Comparison of ENCODE assay signal across 27 mouse cellular contexts in genomic region chr17:57232200-57232599, GRCm38 (mm10). TPM values are rescaled to one million over a fixed set of nuclear protein-coding genes. Genes with fewer than 3 reads are reported as not detected.
A peak's percentile ranks its signal among the peaks of the same experiment; 100 is the strongest.
DNase-seq lines count a peak whose midpoint lies in the region; ATAC-seq and TF ChIP-seq lines count a peak whose summit lies in the region.
"Had no signal": no experiment of that assay in that cellular context is flagged by ENCODE, and none has a peak within 500 bp of the region (broad histone marks: within the 10 kb centered on the region; RNA-seq: fewer than 3 reads in every experiment).

No protein-coding gene starts in this region.

- 82% methylated on average over 1 of the region's 1 CpGs for WGBS in stomach, embryonic 15.5 days
- WGBS in stomach, postnatal 0 days: 94% methylated on average over 1 of the region's 1 CpGs
- WGBS in liver, embryonic 16.5 days (ENCODE audit: insufficient replicate concordance): 58% methylated on average over 1 of the region's 1 CpGs

- H3K4me1 ChIP-seq in stomach, embryonic 15.5 days: peaks cover 4% of the 10 kb centered on the region; the same call in 1 of the 2 replicates
- H3K4me1 ChIP-seq in stomach, postnatal 0 days (replicated peaks; ENCODE audit: control insufficient read depth, insufficient read depth): peaks cover 4% of the 10 kb centered on the region
- peaks cover 20% of the 10 kb centered on the region for H3K4me1 ChIP-seq in liver, embryonic 16.5 days (ENCODE audit: control insufficient read depth, low read depth, low read length)
- H3K4me1 ChIP-seq: embryonic facial prominence, embryonic 13.5 days; forebrain, embryonic 13.5 days; heart, embryonic 13.5 days; hindbrain, embryonic 12.5 days; limb, embryonic 13.5 days; midbrain, embryonic 10.5 days had no signal

- H3K4me3 ChIP-seq in gastrocnemius, adult 2 months: no peak overlapping the region
- no peak overlapping the region for H3K4me3 ChIP-seq in stomach, embryonic 15.5 days (replicated peaks)
- no peak overlapping the region for H3K4me3 ChIP-seq in stomach, postnatal 0 days (ENCODE audit: low read depth, low read length)
- H3K4me3 ChIP-seq in liver, embryonic 16.5 days (ENCODE audit: low read depth, low read length): no peak overlapping the region
- H3K4me3 ChIP-seq: embryonic facial prominence, embryonic 13.5 days; forebrain, embryonic 13.5 days; heart, embryonic 13.5 days; hindbrain, embryonic 12.5 days; layer of hippocampus, adult 2 months; limb, embryonic 13.5 days; lung, embryonic 15.5 days; midbrain, embryonic 10.5 days had no signal

- DNase-seq in gastrocnemius, adult 2 months: peak; percentile 9
- DNase-seq in gastrocnemius, adult 8-10 months (ENCODE audit: low spot score in 2 of 2): no peak
- DNase-seq in stomach, postnatal 0 days (ENCODE audit: low spot score): no peak
- DNase-seq in left cerebral cortex, postnatal 25 days (ENCODE audit: low spot score in 2 of 2): no peak
- no peak for DNase-seq in left cerebral cortex, postnatal 4 days
- DNase-seq: adrenal gland, postnatal 25 days; cerebellum, adult 8-10 months; cerebellum, postnatal 36 days; embryo, embryonic 11 days; lung, postnatal 36 days; right cerebral cortex, postnatal 4 days; thymus, postnatal 25 days had no signal

- no peaks in the 10 kb centered on the region for H3K27me3 ChIP-seq in stomach, embryonic 15.5 days (replicated peaks)
- no peaks in the 10 kb centered on the region for H3K27me3 ChIP-seq in stomach, postnatal 0 days (ENCODE audit: control insufficient read depth, insufficient read depth, low read length)
- no peaks in the 10 kb centered on the region for H3K27me3 ChIP-seq in liver, embryonic 16.5 days (ENCODE audit: control insufficient read depth, insufficient read depth, low read depth, low read length)
- H3K27me3 ChIP-seq: embryonic facial prominence, embryonic 13.5 days; forebrain, embryonic 13.5 days; hindbrain, embryonic 12.5 days; lung, embryonic 15.5 days had no signal

- no peak overlapping the region for H3K4me2 ChIP-seq in stomach, embryonic 15.5 days
- H3K4me2 ChIP-seq in stomach, postnatal 0 days (replicated peaks; ENCODE audit: low read depth): no peak overlapping the region
- no peak overlapping the region for H3K4me2 ChIP-seq in liver, embryonic 16.5 days (ENCODE audit: low read depth, low read length)
- H3K4me2 ChIP-seq: embryonic facial prominence, embryonic 13.5 days; forebrain, embryonic 13.5 days; heart, embryonic 13.5 days; hindbrain, embryonic 12.5 days; limb, embryonic 13.5 days; lung, embryonic 15.5 days had no signal

- intact Hi-C loops in gastrocnemius, adult 2 months (cut with DNase I): no loop called here
- intact Hi-C loops in left cerebral cortex, postnatal 25 days (cut with DNase I): no loop called here
- intact Hi-C loops in left cerebral cortex, postnatal 4 days (cut with DNase I): no loop called here

- no peak overlapping the region for H3K9ac ChIP-seq in stomach, embryonic 15.5 days
- H3K9ac ChIP-seq in stomach, postnatal 0 days (ENCODE audit: low read length): no peak overlapping the region
- no peak overlapping the region for H3K9ac ChIP-seq in liver, embryonic 16.5 days (ENCODE audit: low read depth, low read length)
- H3K9ac ChIP-seq: embryonic facial prominence, embryonic 13.5 days; forebrain, embryonic 13.5 days; heart, embryonic 13.5 days; hindbrain, embryonic 12.5 days; limb, embryonic 13.5 days; lung, embryonic 15.5 days had no signal

- TF ChIP-seq EP300 in stomach, postnatal 0 days (optimal IDR thresholded peaks at IDR 0.05): no peak

- TF ChIP-seq CTCF in gastrocnemius, adult 2 months (IDR thresholded peaks at IDR 0.05): no peak
- no peak for TF ChIP-seq CTCF in stomach, postnatal 0 days (IDR thresholded peaks at IDR 0.05; ENCODE audit: low read depth)

- H3K9me3 ChIP-seq in stomach, embryonic 15.5 days: no peaks in the 10 kb centered on the region
- H3K9me3 ChIP-seq in stomach, postnatal 0 days (ENCODE audit: control insufficient read depth, low read length): no peaks in the 10 kb centered on the region
- H3K9me3 ChIP-seq in liver, embryonic 16.5 days (replicated peaks; ENCODE audit: control insufficient read depth, low read length): no peaks in the 10 kb centered on the region
- H3K9me3 ChIP-seq: embryonic facial prominence, embryonic 13.5 days; forebrain, embryonic 13.5 days; heart, embryonic 13.5 days; hindbrain, embryonic 12.5 days; limb, embryonic 13.5 days; lung, embryonic 15.5 days; midbrain, embryonic 10.5 days had no signal

- H3K27ac ChIP-seq in gastrocnemius, adult 2 months: peak overlapping the region; percentile 69
- H3K27ac ChIP-seq in stomach, embryonic 15.5 days: 0 out of 2 replicates have a peak overlapping the region, but pooled peaks have one; percentile 3
- no peak overlapping the region for H3K27ac ChIP-seq in stomach, postnatal 0 days (replicated peaks)
- H3K27ac ChIP-seq in liver, embryonic 16.5 days (ENCODE audit: low read length): peak overlapping the region; percentile 62
- H3K27ac ChIP-seq: embryonic facial prominence, embryonic 13.5 days; forebrain, embryonic 13.5 days; heart, embryonic 13.5 days; hindbrain, embryonic 12.5 days; layer of hippocampus, adult 2 months; limb, embryonic 13.5 days; midbrain, embryonic 10.5 days had no signal

- peaks cover 13% of the 10 kb centered on the region for H3K36me3 ChIP-seq in stomach, embryonic 15.5 days
- H3K36me3 ChIP-seq in stomach, postnatal 0 days (ENCODE audit: control insufficient read depth, insufficient read depth, low read length): peaks cover 19% of the 10 kb centered on the region
- H3K36me3 ChIP-seq in liver, embryonic 16.5 days (ENCODE audit: control insufficient read depth, insufficient read depth): peaks cover 9% of the 10 kb centered on the region

- no peak for ATAC-seq in stomach, embryonic 15.5 days (ENCODE audit: insufficient read depth, low FRiP score, low read depth)
- ATAC-seq in stomach, postnatal 0 days (ENCODE audit: low FRiP score, low TSS enrichment): no peak
- ATAC-seq in liver, embryonic 16.5 days (ENCODE audit: low read depth): no peak
- ATAC-seq: forebrain, embryonic 13.5 days; midbrain, embryonic 16.5 days had no signal

RNA-seq across cellular contexts. Expression of gene C3, which starts 4.3 kb away (rescaled TPM):
- total RNA-seq in gastrocnemius, adult 2 months (2021): 10 to 100 TPM; 10.3 to 24.5 TPM
- total RNA-seq in gastrocnemius, adult 8-10 months (2022): 10 to 100 TPM in 3 of 4 experiments, 1 to 10 TPM in 1; 8.4 to 33.5 (median 14.9) TPM
- 9.5 and 20.2 TPM in 2 replicates for polyA plus RNA-seq in stomach, embryonic 15.5 days (2015; fragmentation: Nextera tagmentation; extraction: Ambion mirVana)
- 9.3 and 9.8 TPM in 2 replicates for polyA plus RNA-seq in stomach, postnatal 0 days (2015; fragmentation: Nextera tagmentation; extraction: Ambion mirVana)
- 494 and 609 TPM in 2 replicates for polyA plus RNA-seq in liver, embryonic 16.5 days (2015; fragmentation: Nextera tagmentation; extraction: Ambion mirVana)
- total RNA-seq in left cerebral cortex, postnatal 25 days (2021): under 1 TPM; 0.41 to 0.48 TPM
- 1 to 10 TPM in 1 of 2 experiments, under 1 TPM in 1; 0.46 to 1.2 TPM for total RNA-seq in left cerebral cortex, postnatal 4 days (2021)
- polyA plus RNA-seq: midbrain, embryonic 10.5 days had no signal

RNA-seq across cellular contexts. Expression of gene Gpr108, which starts 16.0 kb away (rescaled TPM):
- total RNA-seq in gastrocnemius, adult 2 months (2021): 10 to 100 TPM; 24.0 to 24.4 TPM
- total RNA-seq in gastrocnemius, adult 8-10 months (2022): 10 to 100 TPM; 24.3 to 28.1 (median 26.3) TPM
- polyA plus RNA-seq in stomach, embryonic 15.5 days (2015; fragmentation: Nextera tagmentation; extraction: Ambion mirVana): 41.4 and 44.3 TPM in 2 replicates
- 48.0 and 52.4 TPM in 2 replicates for polyA plus RNA-seq in stomach, postnatal 0 days (2015; fragmentation: Nextera tagmentation; extraction: Ambion mirVana)
- 11.4 and 12.6 TPM in 2 replicates for polyA plus RNA-seq in liver, embryonic 16.5 days (2015; fragmentation: Nextera tagmentation; extraction: Ambion mirVana)
- total RNA-seq in left cerebral cortex, postnatal 25 days (2021): 10 to 100 TPM; 21.5 to 24.0 TPM
- 10 to 100 TPM; 11.7 to 12.6 TPM for total RNA-seq in left cerebral cortex, postnatal 4 days (2021)

RNA-seq across cellular contexts. Expression of gene Trip10, which starts 17.1 kb away (rescaled TPM):
- 100 to 1,000 TPM; 170 to 176 TPM for total RNA-seq in gastrocnemius, adult 2 months (2021)
- total RNA-seq in gastrocnemius, adult 8-10 months (2022): 100 to 1,000 TPM; 169 to 191 (median 176) TPM
- 43.1 and 43.7 TPM in 2 replicates for polyA plus RNA-seq in stomach, embryonic 15.5 days (2015; fragmentation: Nextera tagmentation; extraction: Ambion mirVana)
- 27.5 and 29.9 TPM in 2 replicates for polyA plus RNA-seq in stomach, postnatal 0 days (2015; fragmentation: Nextera tagmentation; extraction: Ambion mirVana)
- 10.4 TPM in 2 replicates for polyA plus RNA-seq in liver, embryonic 16.5 days (2015; fragmentation: Nextera tagmentation; extraction: Ambion mirVana)
- total RNA-seq in left cerebral cortex, postnatal 25 days (2021): 1 to 10 TPM; 6.5 to 7.3 TPM
- 1 to 10 TPM; 5.1 to 6.1 TPM for total RNA-seq in left cerebral cortex, postnatal 4 days (2021)

RNA-seq across cellular contexts. Expression of gene Tnfsf14, which starts 38.2 kb away (rescaled TPM):
- not detected for total RNA-seq in gastrocnemius, adult 2 months (2021)
- not detected for total RNA-seq in gastrocnemius, adult 8-10 months (2022)
- 0.23 and 0.32 TPM in 2 replicates for polyA plus RNA-seq in stomach, embryonic 15.5 days (2015; fragmentation: Nextera tagmentation; extraction: Ambion mirVana)
- polyA plus RNA-seq in stomach, postnatal 0 days (2015; fragmentation: Nextera tagmentation; extraction: Ambion mirVana): 0.05 TPM in 1 of 2 replicates, not detected in the other
- polyA plus RNA-seq in liver, embryonic 16.5 days (2015; fragmentation: Nextera tagmentation; extraction: Ambion mirVana): 1.3 and 1.4 TPM in 2 replicates
- not detected for total RNA-seq in left cerebral cortex, postnatal 25 days (2021)
- not detected for total RNA-seq in left cerebral cortex, postnatal 4 days (2021)
- total RNA-seq: adrenal gland, postnatal 25 days; gastrocnemius, adult 18-20 months; layer of hippocampus, adult 2 months; layer of hippocampus, postnatal 25 days; left cerebral cortex, postnatal 10 days had no signal
- polyA plus RNA-seq: embryonic facial prominence, embryonic 13.5 days; forebrain, embryonic 13.5 days; hindbrain, embryonic 12.5 days; midbrain, embryonic 16.5 days; neural tube, embryonic 14.5 days had no signal

RNA-seq across cellular contexts. Expression of gene Vav1, which starts 46.7 kb away (rescaled TPM):
- total RNA-seq in gastrocnemius, adult 2 months (2021): under 1 TPM; 0.46 to 0.56 TPM
- under 1 TPM; 0.17 to 0.48 (median 0.32) TPM for total RNA-seq in gastrocnemius, adult 8-10 months (2022)
- polyA plus RNA-seq in stomach, embryonic 15.5 days (2015; fragmentation: Nextera tagmentation; extraction: Ambion mirVana): 4.1 and 4.4 TPM in 2 replicates
- 1.4 and 1.6 TPM in 2 replicates for polyA plus RNA-seq in stomach, postnatal 0 days (2015; fragmentation: Nextera tagmentation; extraction: Ambion mirVana)
- polyA plus RNA-seq in liver, embryonic 16.5 days (2015; fragmentation: Nextera tagmentation; extraction: Ambion mirVana): 13.7 and 14.4 TPM in 2 replicates
- 1 to 10 TPM; 2.9 to 4.3 TPM for total RNA-seq in left cerebral cortex, postnatal 25 days (2021)
- total RNA-seq in left cerebral cortex, postnatal 4 days (2021): 1 to 10 TPM; 2.1 to 2.3 TPM

Comparison
In these comparisons a context has a peak if more than half of its experiments do, and no peak if none do; other contexts are left out.
1. RNA of gene C3, which starts 4.3 kb away (total RNA-seq): 10.3 to 24.5 TPM in gastrocnemius, adult 2 months and 8.4 to 33.5 TPM in gastrocnemius, adult 8-10 months; 0.46 to 1.2 TPM in left cerebral cortex, postnatal 4 days and 0.41 to 0.48 TPM in left cerebral cortex, postnatal 25 days; every median in the first group is over 4 times any median in the second.
2. RNA of gene Trip10, which starts 17.1 kb away (total RNA-seq): 169 to 191 TPM in gastrocnemius, adult 8-10 months and 170 to 176 TPM in gastrocnemius, adult 2 months; 6.5 to 7.3 TPM in left cerebral cortex, postnatal 25 days and 5.1 to 6.1 TPM in left cerebral cortex, postnatal 4 days; every median in the first group is over 10 times any median in the second.